Mouse (Mus musculus): ENCODE results near the gene Lurap1l.
"Not testable (repeated sequence)": the region's sequence is repeated elsewhere in the genome, so short reads cannot be mapped to it uniquely, and the experiment has no call there.

The Lurap1l gene

GRCm38 (mm10) chr4:80910481-80910870 is at the start of gene Lurap1l:
Gene Lurap1l, plus strand, starts transcription at chr4:80910646.
- DNase-seq (ENCODE audit: low read depth): no peak

DNA sequence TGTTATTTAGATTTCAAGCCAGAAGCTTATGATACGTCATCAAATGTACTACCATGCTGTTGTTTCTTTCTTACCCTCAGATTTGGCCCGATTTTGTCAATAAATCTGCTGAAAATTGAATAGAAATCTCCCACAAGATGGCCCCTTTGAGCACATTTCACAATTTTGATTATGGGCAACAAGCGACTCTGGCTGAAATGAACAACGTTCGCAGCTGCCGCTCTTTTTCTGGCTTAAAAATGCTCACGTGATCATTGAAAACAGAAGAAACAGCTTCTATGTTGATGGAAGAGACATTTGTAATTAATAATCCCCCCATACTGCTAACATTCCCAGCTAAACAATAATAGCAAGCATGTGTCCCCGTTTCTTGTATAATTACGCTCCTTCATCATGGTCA is 47.5 kb upstream of the Lurap1l start:
- DNase-seq (ENCODE audit: low read depth): no peak

DNA sequence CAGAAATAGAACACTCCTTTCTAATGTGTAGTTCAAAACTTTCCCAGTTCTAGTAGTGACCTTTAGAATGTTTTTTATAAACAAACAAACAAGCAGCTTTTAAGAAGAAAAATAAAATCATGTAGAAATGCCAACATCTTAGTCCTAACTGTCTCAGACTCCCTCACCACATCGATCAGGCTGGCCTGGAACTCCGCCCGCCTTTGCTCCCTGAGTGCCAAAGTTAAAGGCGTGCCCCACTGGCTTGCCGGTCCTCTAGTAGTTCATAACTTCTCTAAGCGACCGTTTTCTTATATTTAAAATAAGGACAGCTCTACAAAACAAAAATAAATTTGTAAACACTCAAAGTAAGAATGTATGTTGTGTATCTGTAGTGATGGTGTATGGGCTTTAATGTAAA is 46.5 kb upstream of the Lurap1l start:
- no peak for DNase-seq (ENCODE audit: low read depth)

DNA sequence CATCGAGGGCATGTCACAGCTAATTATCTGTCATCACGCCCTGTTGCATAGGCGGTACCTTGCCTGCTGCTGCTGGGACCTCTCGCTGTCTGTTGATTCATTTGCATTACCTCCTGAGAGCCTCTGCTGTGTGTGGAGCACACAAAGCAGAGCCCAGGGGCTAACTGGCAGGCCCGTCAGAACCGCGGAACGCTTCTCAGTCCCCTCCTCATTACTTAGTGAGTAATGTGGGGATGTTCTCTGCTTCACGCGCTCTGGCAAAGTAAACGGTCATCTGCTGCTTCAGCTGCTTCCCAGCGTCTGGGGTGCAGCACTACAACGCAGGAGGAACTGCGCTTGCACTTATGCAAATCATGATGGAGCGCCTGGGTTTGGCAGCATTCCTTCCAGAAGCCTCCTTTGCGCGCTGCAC is 45.9 kb upstream of the Lurap1l start:
- DNase-seq (ENCODE audit: low read depth): no peak

DNA sequence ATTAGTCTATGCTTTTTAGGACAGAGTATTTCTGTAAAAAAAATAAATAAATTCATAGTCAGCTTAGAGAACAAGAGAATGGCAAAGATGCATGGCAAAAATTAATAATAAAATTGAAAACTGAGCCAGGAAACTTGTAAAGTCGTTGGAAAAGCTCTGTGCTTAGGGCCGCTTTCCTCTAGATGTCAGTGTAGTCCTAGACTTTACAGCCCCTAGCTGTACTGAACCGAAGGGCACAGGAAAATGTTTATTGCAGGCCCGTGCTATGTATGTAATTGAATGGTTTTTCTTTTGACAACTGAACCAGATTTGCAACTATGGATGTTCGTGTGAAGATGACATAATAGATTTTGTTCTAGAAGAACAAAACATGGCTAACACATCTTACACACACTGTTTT is 44.4 kb upstream of the Lurap1l start:
- DNase-seq (ENCODE audit: low read depth): peak; percentile 1

- DNase-seq (ENCODE audit: low read depth): no peak
Observed at GRCm38 (mm10) chr4:80869598-80869997, 40.8 kb upstream of the Lurap1l start.

DNA sequence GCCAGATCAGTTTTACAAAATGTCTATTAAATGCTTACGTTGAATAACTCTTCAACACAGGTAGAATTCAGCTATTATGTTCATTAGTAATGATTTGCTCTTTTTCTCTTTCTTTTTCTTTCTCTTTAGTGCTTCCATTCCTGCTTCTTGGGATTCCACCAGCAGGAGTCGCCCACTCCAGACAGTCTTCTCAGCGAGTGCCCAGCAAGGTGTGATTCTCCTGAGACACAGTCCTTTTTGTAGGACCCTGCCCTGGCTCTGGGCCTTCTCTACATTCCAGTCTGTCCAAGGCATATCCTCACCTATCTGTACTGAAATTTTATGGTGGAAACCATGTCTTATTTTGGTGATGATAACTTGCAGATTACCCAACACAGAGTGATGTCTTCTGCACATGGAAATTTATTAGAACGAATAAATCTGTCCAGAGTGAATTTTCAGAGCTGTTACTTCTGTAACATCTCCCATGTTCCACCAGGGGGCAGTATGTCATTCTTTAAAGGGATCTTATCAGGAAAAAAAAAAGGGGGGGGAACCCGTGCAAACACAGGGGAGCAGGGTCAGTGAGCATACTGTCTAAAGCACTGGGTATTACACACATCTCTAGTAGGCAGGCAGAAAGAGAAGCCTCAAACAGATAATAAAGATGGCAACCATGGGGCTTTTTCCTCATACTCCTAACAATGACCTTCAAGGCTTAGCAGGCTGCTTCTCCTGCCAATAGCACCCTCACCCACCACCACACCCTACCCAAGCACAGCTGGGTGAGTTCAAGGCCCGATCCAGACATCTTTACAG is 37.4 kb upstream of the Lurap1l start:
- peak; percentile 22 for DNase-seq (ENCODE audit: low read depth)

DNA sequence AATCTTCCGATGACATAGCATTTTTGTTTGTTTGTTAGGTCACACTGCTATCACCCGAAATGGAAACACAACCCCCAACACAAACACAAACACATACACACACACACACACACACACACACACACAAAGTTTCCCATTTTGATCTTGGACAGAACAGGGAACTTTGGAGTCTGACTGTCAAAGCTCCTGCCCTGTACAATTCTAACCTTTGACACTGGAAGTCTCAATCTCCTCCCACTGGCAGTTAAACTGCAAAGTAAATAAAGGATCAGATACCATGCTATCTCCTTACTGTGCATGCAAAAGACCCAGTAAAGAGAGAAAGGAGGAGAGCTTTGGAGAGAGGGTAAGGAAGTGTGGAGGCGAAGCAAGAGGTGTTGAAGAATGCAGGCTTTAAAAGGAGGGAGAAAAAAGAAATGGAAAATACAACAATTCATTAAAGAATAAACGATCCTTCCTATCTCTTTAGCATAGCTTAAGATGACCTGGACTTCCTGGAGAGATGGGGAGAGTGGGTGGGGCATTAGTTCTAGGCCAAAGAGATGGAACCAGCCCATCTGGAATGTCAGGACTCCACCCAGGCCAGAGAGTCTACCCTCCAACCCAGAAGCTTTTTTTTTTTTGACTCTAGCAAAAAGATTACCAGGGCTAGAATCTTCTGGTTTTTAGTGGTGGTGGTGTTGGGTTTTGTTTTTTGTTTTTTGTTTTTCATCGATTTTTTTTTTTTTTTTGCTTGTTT is 36.2 kb upstream of the Lurap1l start:
- DNase-seq (ENCODE audit: low read depth): no peak

- DNase-seq (ENCODE audit: low read depth): no peak
Observed at GRCm38 (mm10) chr4:80875055-80875454, 35.4 kb upstream of the Lurap1l start.

DNA sequence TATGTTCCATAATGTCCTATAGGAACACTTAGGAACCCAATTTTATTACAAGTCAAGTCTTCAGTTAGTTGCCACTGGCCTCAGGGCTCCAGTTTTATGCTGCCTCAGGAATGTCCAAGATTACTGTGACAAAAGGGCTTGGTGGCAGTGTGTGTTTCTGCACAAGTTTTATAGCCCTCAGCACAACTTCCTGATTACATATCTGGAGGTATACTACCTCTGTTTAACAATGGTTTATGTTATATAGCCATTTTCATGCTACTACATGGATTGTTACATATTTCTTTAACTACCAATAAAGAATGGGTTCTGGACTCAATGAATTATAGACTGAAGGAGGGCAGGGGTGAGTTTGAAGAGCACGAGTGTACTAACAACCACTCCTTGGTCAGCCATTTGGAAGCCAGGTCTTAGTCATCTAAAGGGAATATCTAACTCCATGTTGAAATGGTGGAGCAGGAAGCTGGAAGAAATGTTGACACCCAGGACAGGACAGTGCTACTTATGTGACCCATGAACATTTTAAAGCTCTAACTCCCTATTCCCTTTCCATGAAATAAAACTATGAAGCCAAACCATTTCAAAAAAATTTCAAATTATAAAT is 28.3 kb upstream of the Lurap1l start:
- DNase-seq (ENCODE audit: low read depth): no peak

GRCm38 (mm10) chr4:80886631-80887030 is 23.8 kb upstream of the Lurap1l start:
- no peak for DNase-seq (ENCODE audit: low read depth)

DNA sequence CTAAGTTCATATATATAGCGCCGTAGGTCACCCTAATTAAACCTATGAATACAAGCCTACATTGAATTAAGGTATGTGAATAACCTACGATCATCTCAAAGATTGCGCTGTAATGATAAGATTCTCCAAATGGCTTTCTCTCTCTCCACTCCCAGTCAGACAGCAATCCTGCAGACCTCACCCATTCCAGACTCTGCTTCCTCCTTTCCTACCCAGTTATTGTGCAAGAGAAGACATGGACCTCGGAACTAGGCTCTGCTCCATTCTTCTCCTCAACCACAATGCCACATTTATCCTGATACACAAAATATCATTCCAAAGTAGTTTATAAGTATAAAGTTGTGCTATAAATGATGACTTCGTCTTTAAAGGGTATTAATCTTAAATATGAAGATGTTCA is 19.4 kb upstream of the Lurap1l start:
- DNase-seq (ENCODE audit: low read depth): no peak

GRCm38 (mm10) chr4:80895278-80895894 is 15.1 kb upstream of the Lurap1l start:
- no peak for DNase-seq (ENCODE audit: low read depth)

GRCm38 (mm10) chr4:80906726-80907125 is 3.7 kb upstream of the Lurap1l start:
- DNase-seq (ENCODE audit: low read depth): no peak

GRCm38 (mm10) chr4:80907973-80908372 is 2.5 kb upstream of the Lurap1l start:
- no peak for DNase-seq (ENCODE audit: low read depth)

DNA sequence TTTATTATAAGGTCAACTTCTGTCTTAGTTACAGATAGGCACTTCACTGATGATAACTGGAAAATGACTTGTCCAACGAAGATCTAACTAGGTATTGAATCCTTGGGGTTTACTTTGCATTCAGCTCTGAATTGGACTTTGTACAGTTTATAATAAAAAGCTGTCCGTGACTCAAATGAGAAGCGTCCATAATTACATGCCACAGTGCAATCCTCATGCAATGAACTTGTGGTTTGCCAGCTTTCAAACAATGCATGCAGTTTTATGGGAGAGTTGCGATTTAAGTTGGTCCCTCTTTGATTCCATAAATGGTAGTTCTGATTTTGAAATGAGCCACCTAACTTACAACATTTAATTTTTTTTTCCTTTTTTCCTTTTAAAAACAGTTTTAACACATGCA is 1.5 kb upstream of the Lurap1l start:
- no peak for DNase-seq (ENCODE audit: low read depth)

DNA sequence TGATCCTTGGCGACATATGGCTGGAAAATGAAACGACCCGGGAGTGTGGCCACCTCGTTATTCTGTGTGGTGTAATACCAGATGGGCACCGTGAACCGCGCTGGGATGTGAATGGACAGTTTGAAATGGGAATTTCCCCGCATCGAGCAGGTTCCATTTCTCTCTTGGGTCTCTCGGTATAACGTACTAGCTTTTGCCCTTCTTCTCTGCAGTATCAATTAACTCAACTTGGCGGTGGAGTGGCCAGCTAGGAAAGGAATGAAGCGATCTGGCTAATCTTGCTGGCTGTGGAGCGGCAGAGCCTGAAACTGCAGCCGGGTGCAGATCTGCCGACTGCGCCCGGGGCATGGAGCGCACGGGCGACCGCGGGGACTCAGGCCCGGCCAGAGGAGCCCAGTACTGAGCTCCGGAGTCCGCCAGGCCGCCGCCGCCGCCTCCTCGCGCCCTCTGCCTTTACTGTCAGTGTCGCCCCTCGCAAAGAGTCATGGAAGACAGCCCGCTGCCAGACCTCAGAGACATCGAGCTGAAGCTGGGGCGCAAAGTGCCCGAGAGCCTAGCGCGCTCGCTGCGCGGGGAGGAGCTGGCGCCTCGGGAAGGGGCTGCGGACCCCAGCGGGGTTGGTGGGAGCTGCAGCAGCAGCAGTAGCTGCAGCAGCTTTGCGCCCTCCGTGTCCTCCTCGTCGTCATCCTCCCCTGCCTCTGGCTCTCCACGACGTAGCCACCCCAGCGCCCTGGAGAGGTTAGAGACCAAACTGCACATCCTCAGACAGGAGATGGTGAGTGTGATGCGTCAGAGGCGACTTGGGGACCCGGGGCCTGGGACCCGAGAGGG is 640 bp downstream of the Lurap1l start:
- DNase-seq (ENCODE audit: low read depth): no peak

GRCm38 (mm10) chr4:80911706-80912540 is 1.5 kb downstream of the Lurap1l start:
- no peak for DNase-seq (ENCODE audit: low read depth)

DNA sequence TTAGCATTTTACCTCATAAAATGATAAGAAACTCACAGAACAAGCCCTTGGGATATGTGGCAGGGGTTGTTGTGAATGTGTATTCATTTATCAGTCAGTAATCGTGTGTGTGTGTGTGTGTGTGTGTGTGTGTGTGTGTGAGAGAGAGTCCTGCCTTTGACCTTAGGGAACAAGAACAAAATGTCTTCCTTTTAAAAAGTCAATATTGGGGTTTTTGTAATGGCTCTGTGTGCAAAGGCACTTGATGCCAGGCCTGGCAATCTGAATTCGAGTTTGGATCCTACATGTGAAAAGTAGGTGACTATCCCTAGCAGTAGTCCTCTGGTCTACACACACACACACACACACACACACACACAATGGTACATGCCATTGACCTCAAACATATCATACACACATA is 4.8 kb downstream of the Lurap1l start:
- DNase-seq (ENCODE audit: low read depth): no peak

- DNase-seq (ENCODE audit: low read depth): no peak
Observed at GRCm38 (mm10) chr4:80916695-80917094, 6.2 kb downstream of the Lurap1l start.

- not testable (repeated sequence) for DNase-seq (ENCODE audit: low read depth)
Observed at GRCm38 (mm10) chr4:80917128-80917527, 6.7 kb downstream of the Lurap1l start.

Measured in 416B (cell line).